Mouse (Mus musculus) MEL (cell line): Measurements from ENCODE around the gene Gm2001.
"Not testable (repeated sequence)": the region's sequence is repeated elsewhere in the genome, so short reads cannot be mapped to it uniquely, and the experiment has no call there.

ENCODE experiments used
- CTCF ChIP-seq, 3 experiments: IDR thresholded peaks in 2 of 3; conservative IDR thresholded peaks in 1 of 3; 2 replicates each; pipeline ENCODE4 v1.5.1; 2011 to 2012; ENCODE audit warnings: low read length in 3 of 3, low read depth in 2 of 3, mild to moderate bottlenecking in 2 of 3, improper control_type of control experiment in 1 of 3, inconsistent platforms in 1 of 3, mixed read lengths in 1 of 3, moderate library complexity in 1 of 3; ENCODE audit not compliant: control insufficient read depth in 1 of 3, insufficient read depth in 1 of 3, poor library complexity in 1 of 3, severe bottlenecking in 1 of 3
- E2F4 ChIP-seq: IDR thresholded peaks from 2 replicates; pipeline ENCODE4 v1.6.1; 2011; ENCODE audit warnings: low read depth, low read length, improper control_type of control experiment, borderline replicate concordance
- EP300 ChIP-seq, 2 experiments: IDR thresholded peaks; 2 replicates each; pipeline ENCODE4 v1.6.1; 2011; ENCODE audit warnings: improper control_type of control experiment in 2 of 2, low read length in 2 of 2, low read depth in 1 of 2, mild to moderate bottlenecking in 1 of 2
- ETS1 ChIP-seq: IDR thresholded peaks from 2 replicates; pipeline ENCODE4 v1.6.1; 2012; ENCODE audit warnings: low read depth, mild to moderate bottlenecking, inconsistent platforms, low read length, improper control_type of control experiment, moderate library complexity
- GATA1 ChIP-seq: IDR thresholded peaks from 2 replicates; pipeline ENCODE4 v1.6.1; 2011; ENCODE audit warnings: low read depth, low read length, improper control_type of control experiment
- MAFK ChIP-seq: IDR thresholded peaks from 2 replicates; pipeline ENCODE4 v1.6.1; 2011; ENCODE audit warnings: low read depth, mild to moderate bottlenecking, low read length, improper control_type of control experiment, borderline replicate concordance
- MAX ChIP-seq: IDR thresholded peaks from 2 replicates; pipeline ENCODE4 v1.6.1; 2011; ENCODE audit warnings: low read length, improper control_type of control experiment
- POLR2A ChIP-seq, 2 experiments: IDR thresholded peaks; 2 replicates each; pipeline ENCODE4 v1.6.1; 2011 to 2012; ENCODE audit warnings: low read length in 2 of 2, mild to moderate bottlenecking in 2 of 2, control low read depth in 1 of 2, improper control_type of control experiment in 1 of 2, low read depth in 1 of 2, moderate library complexity in 1 of 2; ENCODE audit not compliant: control insufficient read depth in 1 of 2, insufficient read depth in 1 of 2, poor library complexity in 1 of 2
- POLR2AphosphoS5 ChIP-seq: IDR thresholded peaks from 2 replicates; pipeline ENCODE4 v1.6.1; 2012; ENCODE audit warnings: low read depth, borderline replicate concordance, mild to moderate bottlenecking, inconsistent platforms, low read length, moderate library complexity, mixed read lengths
- RAD21 ChIP-seq: IDR thresholded peaks from 2 replicates; pipeline ENCODE4 v1.6.1; 2011; ENCODE audit warnings: mild to moderate bottlenecking, low read depth, low read length, improper control_type of control experiment
- RCOR1 ChIP-seq: IDR thresholded peaks from 2 replicates; pipeline ENCODE4 v1.6.1; 2012; ENCODE audit warnings: low read depth, mild to moderate bottlenecking, inconsistent platforms, low read length, improper control_type of control experiment
- TCF12 ChIP-seq: IDR thresholded peaks from 2 replicates; pipeline ENCODE4 v1.6.1; 2014; ENCODE audit warnings: low read depth, mild to moderate bottlenecking, inconsistent platforms, low read length, improper control_type of control experiment, moderate library complexity
- ZC3H11A ChIP-seq: IDR thresholded peaks from 2 replicates; pipeline ENCODE4 v1.6.1; 2012; ENCODE audit warnings: low read depth, mild to moderate bottlenecking, inconsistent platforms, low read length, improper control_type of control experiment

DNA sequence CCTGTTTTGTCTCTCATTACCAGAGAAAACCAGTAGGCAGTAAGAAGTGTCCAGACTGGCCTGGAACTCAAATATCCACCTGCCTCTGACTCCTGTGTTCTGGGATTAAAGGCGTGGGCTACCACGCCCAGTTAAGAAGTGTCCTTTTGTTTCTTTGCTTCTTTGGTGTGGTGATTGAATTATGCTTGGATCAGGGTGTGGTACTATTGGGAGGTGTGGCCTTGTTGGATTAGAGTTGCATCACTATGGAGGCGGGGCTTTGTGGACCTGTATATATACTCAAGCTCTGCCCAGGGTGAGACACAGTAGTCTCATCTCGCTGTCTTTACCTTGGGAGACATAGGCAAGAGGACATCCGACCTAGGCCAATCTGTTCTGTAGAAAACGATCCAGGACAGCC lies 25.9 kb downstream of the Gm2001 start, which contains the start of gene BB287469:
- TF ChIP-seq POLR2A (IDR thresholded peaks at IDR 0.05; ENCODE audit: control insufficient read depth in 1 of 2, insufficient read depth in 1 of 2, low read depth in 1 of 2, low read length in 2 of 2, poor library complexity in 1 of 2); CTCF (IDR thresholded peaks at IDR 0.05 in 2 of 3, conservative IDR thresholded peaks at IDR 0.05 in 1 of 3; ENCODE audit: control insufficient read depth in 1 of 3, insufficient read depth in 1 of 3, low read depth in 2 of 3, low read length in 3 of 3, poor library complexity in 1 of 3, severe bottlenecking in 1 of 3); RAD21; RCOR1; MAX; GATA1; POLR2AphosphoS5; MAFK; TCF12; E2F4; ETS1; ZC3H11A; EP300 (IDR thresholded peaks at IDR 0.05; ENCODE audit: low read depth in 1 of 2, low read length in 2 of 2): not testable (repeated sequence)
